Mouse (Mus musculus) forebrain, embryonic 11.5 days (tissue): ENCODE measurements around the gene Lrrc51. TPM values are rescaled to one million over a fixed set of nuclear protein-coding genes. Genes with fewer than 3 reads are reported as not detected.

Experiments used
- ATAC-seq: fragments of 200-750 bp; cut with Nextera tagmentation; replicated peaks from 2 replicates; pipeline ENCODE4 v1.8.0; 2017; ENCODE audit warnings: moderate TSS enrichment; ENCODE audit not compliant: low FRiP score
- DNase-seq: peaks from one replicate; pipeline ENCODE4 v3.0.0-alpha.2; 2017; ENCODE audit warnings: low spot score
- H3K27ac ChIP-seq: fragments of 300-500 bp; sonication (generic); 2 replicates; pipeline ENCODE4 v1.5.1; 2014; ENCODE audit warnings: low read depth, low read length
- H3K27me3 ChIP-seq: fragments of 300-500 bp; sonication (generic); 2 replicates; pipeline ENCODE4 v1.6.1; 2014; ENCODE audit warnings: mild to moderate bottlenecking, low read length, mixed read lengths; ENCODE audit not compliant: control insufficient read depth, insufficient read depth
- H3K36me3 ChIP-seq: fragments of 300-500 bp; sonication (generic); 2 replicates; pipeline ENCODE4 v1.6.1; 2014; ENCODE audit warnings: mild to moderate bottlenecking, low read length, moderate library complexity, mixed read lengths; ENCODE audit not compliant: control insufficient read depth, insufficient read depth
- H3K4me1 ChIP-seq: fragments of 300-500 bp; sonication (generic); replicated peaks from 2 replicates; pipeline ENCODE4 v1.6.1; 2014; ENCODE audit warnings: low read length, mixed read lengths; ENCODE audit not compliant: control insufficient read depth, insufficient read depth
- H3K4me2 ChIP-seq: fragments of 300-500 bp; sonication (generic); 2 replicates; pipeline ENCODE4 v1.6.1; 2014; ENCODE audit warnings: low read depth, mild to moderate bottlenecking, low read length, moderate library complexity, mixed read lengths; ENCODE audit not compliant: severe bottlenecking
- H3K4me3 ChIP-seq: fragments of 300-500 bp; sonication (generic); 2 replicates; pipeline ENCODE4 v1.5.1; 2014; ENCODE audit warnings: low read depth, low read length
- H3K9ac ChIP-seq: fragments of 300-500 bp; sonication (generic); 2 replicates; pipeline ENCODE4 v1.6.1; 2014; ENCODE audit warnings: low read length
- H3K9me3 ChIP-seq: fragments of 300-500 bp; sonication (generic); 2 replicates; pipeline ENCODE4 v1.6.1; 2016; ENCODE audit warnings: low read length, mixed read lengths; ENCODE audit not compliant: control insufficient read depth
- WGBS: fragments of 180-500 bp; shearing (Covaris S2); extraction: QIAGEN DNeasy Blood & Tissue Kit; methylation state at CpG from one replicate; pipeline ENCODE4 v1.1.7; 2014; 5-methylcytosine and 5-hydroxymethylcytosine counted together
- polyA plus RNA-seq: library from polyadenylated mRNA; unstranded; fragments of >200 nt; fragmentation: Nextera tagmentation; extraction: Ambion mirVana; gene quantifications from 2 replicates; pipeline ENCODE4 v1.2.1, GENCODE M21; 2014

Gene Lrrc51
- polyA plus RNA-seq, 1 experiment from 2014 or later, result 8.3 TPM

- DNase-seq, result no peak
- Histone ChIP-seq H3K36me3 (no peaks in the 10 kb centered on the region; the same call in 1 of the 2 replicates), H3K9me3 (no peaks in the 10 kb centered on the region; the same call in 1 of the 2 replicates), H3K4me1 (peaks cover 8% of the 10 kb centered on the region), H3K4me3 (peak overlapping the region; percentile 82), H3K27me3 (no peaks in the 10 kb centered on the region), H3K4me2 (peak overlapping the region; percentile 46), H3K27ac (no peak overlapping the region), H3K9ac (peak overlapping the region; percentile 88)
- 80% methylated on average over 8 of the region's 8 CpGs for WGBS
- ATAC-seq, result no peak
Observed at GRCm38 (mm10) chr7:101906696-101907095, 27.0 kb downstream of the Lrrc51 start.

- 23% methylated on average over 11 of the region's 11 CpGs for WGBS
- Histone ChIP-seq H3K27me3 (no peaks in the 10 kb centered on the region), H3K9me3 (no peaks in the 10 kb centered on the region; the same call in 1 of the 2 replicates), H3K9ac (peak within 1 kb of the TSS; percentile 88), H3K4me1 (peaks cover 8% of the 10 kb centered on the region), H3K4me3 (peak within 1 kb of the TSS; percentile 82), H3K4me2 (peak within 1 kb of the TSS; percentile 73), H3K27ac (peak within 1 kb of the TSS; percentile 86), H3K36me3 (no peaks in the 10 kb centered on the region; the same call in 1 of the 2 replicates)
- no peak for ATAC-seq
- DNase-seq, result no peak
Observed at GRCm38 (mm10) chr7:101906287-101906681, 27.4 kb downstream of the Lrrc51 start, which contains the start of gene Tomt. TSS of gene Tomt (minus strand) at chr7:101906359.

DNA sequence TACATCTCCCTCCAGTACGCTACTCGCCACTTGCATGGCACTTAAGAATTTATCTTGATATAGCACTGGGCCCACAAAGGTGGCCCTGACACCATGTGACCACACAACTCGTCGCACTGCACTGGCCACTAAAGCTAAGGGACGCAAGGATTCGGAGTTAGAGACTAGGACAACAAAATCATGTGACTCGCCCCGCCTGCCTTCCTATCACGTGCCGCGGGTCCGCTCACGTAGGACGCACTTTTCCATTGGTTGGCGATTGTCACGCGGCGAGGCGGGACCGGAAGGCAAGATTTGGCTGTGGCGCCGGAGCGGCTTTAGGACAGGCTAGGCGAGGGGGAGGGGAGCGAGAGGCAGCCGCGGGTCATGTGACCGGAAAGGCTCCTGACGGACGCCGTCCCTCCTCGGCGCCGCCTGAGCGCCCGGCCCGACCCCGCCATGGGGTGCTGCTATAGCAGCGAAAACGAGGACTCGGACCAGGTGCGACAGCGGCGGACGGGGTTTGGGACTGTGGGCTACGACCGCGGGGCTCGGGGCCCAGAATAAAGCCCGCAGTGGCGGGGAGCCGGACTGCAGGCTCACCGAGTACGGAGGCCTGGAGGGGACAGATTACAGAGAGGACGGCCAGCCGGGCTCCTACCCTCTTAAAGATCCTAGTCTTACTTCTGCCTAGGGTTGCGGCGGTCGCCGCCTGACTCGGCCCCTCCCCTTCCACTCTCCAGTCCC lies 28.0 kb downstream of the Lrrc51 start, which contains the start of gene Lamtor1:
Gene Lamtor1 (plus strand): TSS at position 344 of the 726 bp plus-strand sequence.
- DNase-seq (peak; percentile 100), ATAC-seq (peak; percentile 99)
- 1% methylated on average over 60 of the region's 61 CpGs for WGBS

GRCm38 (mm10) chr7:101902846-101903245 lies 30.8 kb downstream of the Lrrc51 start:
- Histone ChIP-seq H3K27me3 (no peaks in the 10 kb centered on the region), H3K27ac (no peak overlapping the region), H3K4me2 (no peak overlapping the region), H3K4me1 (peaks cover 8% of the 10 kb centered on the region), H3K9me3 (no peaks in the 10 kb centered on the region; the same call in 1 of the 2 replicates), H3K4me3 (no peak overlapping the region), H3K9ac (no peak overlapping the region), H3K36me3 (no peaks in the 10 kb centered on the region; the same call in 1 of the 2 replicates)
- ATAC-seq (no peak), DNase-seq (no peak)

More for the DNA sequence above, 28.0 kb downstream of the Lrrc51 start, which contains the start of gene Lamtor1:
- peak within 1 kb of the TSS; percentile 73 for H3K4me2 ChIP-seq
- H3K4me1 ChIP-seq, result peaks cover 8% of the 10 kb centered on the region
- peak within 1 kb of the TSS; percentile 88 for H3K9ac ChIP-seq
- H3K27ac ChIP-seq, result peak within 1 kb of the TSS; percentile 86
- H3K27me3 ChIP-seq, result no peaks in the 10 kb centered on the region
- H3K4me3 ChIP-seq, result peak within 1 kb of the TSS; percentile 82
- H3K36me3 ChIP-seq, result no peaks in the 10 kb centered on the region; the same call in 1 of the 2 replicates
- no peaks in the 10 kb centered on the region; the same call in 1 of the 2 replicates for H3K9me3 ChIP-seq

DNA sequence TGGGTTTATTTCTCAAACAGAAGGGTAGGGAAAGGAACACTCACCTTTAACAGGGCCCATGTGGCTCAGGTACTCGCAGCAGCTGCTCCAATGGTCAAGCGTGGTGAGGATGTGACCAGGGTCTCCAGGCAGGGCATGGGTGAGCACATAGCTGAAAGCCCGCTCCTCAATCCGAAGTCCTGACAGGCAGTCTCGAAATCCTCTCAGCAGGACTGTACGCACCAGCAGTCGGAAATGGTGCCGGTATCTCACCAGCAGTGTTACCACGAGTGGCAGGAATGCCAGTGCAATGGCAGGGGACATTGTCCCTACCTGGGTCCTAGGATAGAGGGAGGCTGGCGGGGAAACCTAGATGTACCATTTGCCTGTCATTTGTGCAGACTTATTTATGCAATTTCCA lies 31.7 kb downstream of the Lrrc51 start:
- H3K9ac ChIP-seq, result no peak overlapping the region
- H3K27ac ChIP-seq, result no peak overlapping the region
- H3K4me3 ChIP-seq, result no peak overlapping the region
- 91% methylated on average over 10 of the region's 10 CpGs for WGBS
- no peaks in the 10 kb centered on the region; the same call in 1 of the 2 replicates for H3K36me3 ChIP-seq
- ATAC-seq (no peak), DNase-seq (no peak)
- no peaks in the 10 kb centered on the region; the same call in 1 of the 2 replicates for H3K9me3 ChIP-seq
- no peak overlapping the region for H3K4me2 ChIP-seq
- peaks cover 7% of the 10 kb centered on the region for H3K4me1 ChIP-seq
- no peaks in the 10 kb centered on the region for H3K27me3 ChIP-seq

- Histone ChIP-seq H3K9me3 (no peaks in the 10 kb centered on the region; the same call in 1 of the 2 replicates), H3K4me1 (no peaks in the 10 kb centered on the region; the same call in 1 of the 2 replicates), H3K36me3 (no peaks in the 10 kb centered on the region; the same call in 1 of the 2 replicates), H3K4me2 (no peak overlapping the region), H3K27ac (no peak overlapping the region), H3K27me3 (no peaks in the 10 kb centered on the region), H3K4me3 (no peak overlapping the region), H3K9ac (no peak overlapping the region)
- ATAC-seq (no peak), DNase-seq (no peak)
- WGBS, result 93% methylated on average over 16 of the region's 16 CpGs
Observed at GRCm38 (mm10) chr7:101900331-101901097, 33.2 kb downstream of the Lrrc51 start.

DNA sequence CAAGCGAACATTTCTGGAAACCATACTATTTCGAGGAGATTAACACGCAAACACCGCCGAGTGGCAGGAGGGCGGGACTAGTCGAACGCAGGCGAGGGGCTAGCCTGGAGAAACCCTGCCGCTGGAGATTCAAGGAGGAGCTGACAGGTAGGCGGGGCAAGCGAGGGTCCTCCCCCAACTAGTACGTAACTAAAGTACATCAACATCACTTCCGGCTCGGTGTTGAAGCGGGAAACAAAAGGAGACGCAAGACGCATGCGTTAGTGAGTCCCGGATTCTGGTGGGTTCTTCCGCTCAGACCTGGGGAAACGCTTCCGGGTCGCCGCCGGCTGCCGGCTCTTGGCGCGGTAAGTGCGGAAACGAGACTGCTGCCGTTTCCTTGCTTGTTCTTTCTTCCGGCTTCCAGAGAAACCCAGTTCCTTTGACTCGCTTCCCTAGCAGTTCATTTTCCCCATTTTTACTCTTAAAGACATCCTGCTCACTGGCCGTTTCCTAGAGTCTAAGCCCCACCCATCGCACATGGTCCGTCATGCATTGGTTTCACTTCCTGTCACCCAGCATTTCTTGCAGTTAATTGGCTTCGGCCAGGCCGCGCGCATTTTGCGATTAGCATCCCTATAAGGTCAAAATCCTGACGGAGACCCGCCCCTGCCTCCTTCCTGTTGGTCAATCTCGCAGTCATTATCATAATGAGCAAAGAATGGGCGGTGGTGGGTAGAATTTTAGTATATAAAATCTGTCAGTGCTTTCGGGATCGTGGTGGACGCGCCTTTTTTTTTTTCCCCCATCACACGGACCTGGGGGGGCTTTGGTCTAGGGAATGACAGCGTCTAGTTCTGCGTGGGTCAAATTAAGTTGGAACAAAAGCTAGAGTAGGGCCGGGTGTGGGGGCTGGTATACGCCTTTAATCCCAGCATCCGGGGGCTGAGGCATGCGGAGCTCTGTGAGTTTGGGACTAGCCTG lies 37.3 kb downstream of the Lrrc51 start:
- Histone ChIP-seq H3K27ac (peak overlapping the region; percentile 93), H3K4me1 (no peaks in the 10 kb centered on the region; the same call in 1 of the 2 replicates), H3K27me3 (no peaks in the 10 kb centered on the region), H3K36me3 (no peaks in the 10 kb centered on the region), H3K4me3 (peak overlapping the region; percentile 54), H3K4me2 (peak overlapping the region; percentile 57), H3K9me3 (no peaks in the 10 kb centered on the region), H3K9ac (peak overlapping the region; percentile 77)
- ATAC-seq (peak; percentile 98), DNase-seq (peak; percentile 96)
- under 1% methylated on average over 57 of the region's 57 CpGs for WGBS
